Mouse (Mus musculus) stomach, postnatal 0 days (tissue): ENCODE results near the gene Serac1. TPM values are rescaled to one million over a fixed set of nuclear protein-coding genes. Genes with fewer than 3 reads are reported as not detected.

Experiments
- ATAC-seq: fragments of 200-750 bp; cut with Nextera tagmentation; 2 replicates; pipeline ENCODE4 v1.8.0; 2017; ENCODE audit not compliant: low FRiP score, low TSS enrichment
- DNase-seq: peaks from one replicate; pipeline ENCODE4 v3.0.0-alpha.2; 2016; ENCODE audit warnings: low spot score
- H3K27ac ChIP-seq: fragments of 300-500 bp; sonication (generic); replicated peaks from 2 replicates; pipeline ENCODE4 v1.5.1; 2014; ENCODE audit warnings: mild to moderate bottlenecking, control low read depth
- H3K27me3 ChIP-seq: fragments of 300-500 bp; sonication (generic); 2 replicates; pipeline ENCODE4 v1.6.1; 2014; ENCODE audit warnings: low read length; ENCODE audit not compliant: control insufficient read depth, insufficient read depth
- H3K36me3 ChIP-seq: fragments of 300-500 bp; sonication (generic); 2 replicates; pipeline ENCODE4 v1.6.1; 2014; ENCODE audit warnings: low read length, mixed read lengths; ENCODE audit not compliant: control insufficient read depth, insufficient read depth
- H3K4me1 ChIP-seq: fragments of 300-500 bp; sonication (generic); replicated peaks from 2 replicates; pipeline ENCODE4 v1.6.1; 2014; ENCODE audit warnings: antibody characterized with exemption; ENCODE audit not compliant: control insufficient read depth, insufficient read depth
- H3K4me2 ChIP-seq: fragments of 300-500 bp; sonication (generic); replicated peaks from 2 replicates; pipeline ENCODE4 v1.6.1; 2014; ENCODE audit warnings: low read depth, mild to moderate bottlenecking, control low read depth, moderate library complexity
- H3K4me3 ChIP-seq: fragments of 300-500 bp; sonication (generic); 2 replicates; pipeline ENCODE4 v1.5.1; 2014; ENCODE audit warnings: low read depth, low read length, control low read depth
- H3K9ac ChIP-seq: fragments of 300-500 bp; sonication (generic); 2 replicates; pipeline ENCODE4 v1.6.1; 2014; ENCODE audit warnings: mild to moderate bottlenecking, low read length, control low read depth, mixed read lengths
- H3K9me3 ChIP-seq: fragments of 300-500 bp; sonication (generic); 2 replicates; pipeline ENCODE4 v1.6.1; 2016; ENCODE audit warnings: low read length; ENCODE audit not compliant: control insufficient read depth
- CTCF ChIP-seq: IDR thresholded peaks from 2 replicates; pipeline ENCODE4 v1.5.1; 2016; ENCODE audit warnings: antibody characterized with exemption, low read depth, mild to moderate bottlenecking, moderate library complexity
- EP300 ChIP-seq: optimal IDR thresholded peaks from 2 replicates; pipeline ENCODE3; 2016; ENCODE audit warnings: antibody characterized with exemption
- WGBS: fragments of 180-500 bp; shearing (Covaris S2); extraction: QIAGEN DNeasy Blood & Tissue Kit; methylation state at CpG from one replicate; pipeline ENCODE4 v1.1.7; 2014; 5-methylcytosine and 5-hydroxymethylcytosine counted together
- polyA plus RNA-seq: library from polyadenylated mRNA; unstranded; fragments of >200 nt; fragmentation: Nextera tagmentation; extraction: Ambion mirVana; gene quantifications from 2 replicates; pipeline ENCODE4 v1.2.1, GENCODE M21; 2015

The Serac1 gene
- polyA plus RNA-seq: 1.4 and 1.5 TPM in 2 replicates

DNA sequence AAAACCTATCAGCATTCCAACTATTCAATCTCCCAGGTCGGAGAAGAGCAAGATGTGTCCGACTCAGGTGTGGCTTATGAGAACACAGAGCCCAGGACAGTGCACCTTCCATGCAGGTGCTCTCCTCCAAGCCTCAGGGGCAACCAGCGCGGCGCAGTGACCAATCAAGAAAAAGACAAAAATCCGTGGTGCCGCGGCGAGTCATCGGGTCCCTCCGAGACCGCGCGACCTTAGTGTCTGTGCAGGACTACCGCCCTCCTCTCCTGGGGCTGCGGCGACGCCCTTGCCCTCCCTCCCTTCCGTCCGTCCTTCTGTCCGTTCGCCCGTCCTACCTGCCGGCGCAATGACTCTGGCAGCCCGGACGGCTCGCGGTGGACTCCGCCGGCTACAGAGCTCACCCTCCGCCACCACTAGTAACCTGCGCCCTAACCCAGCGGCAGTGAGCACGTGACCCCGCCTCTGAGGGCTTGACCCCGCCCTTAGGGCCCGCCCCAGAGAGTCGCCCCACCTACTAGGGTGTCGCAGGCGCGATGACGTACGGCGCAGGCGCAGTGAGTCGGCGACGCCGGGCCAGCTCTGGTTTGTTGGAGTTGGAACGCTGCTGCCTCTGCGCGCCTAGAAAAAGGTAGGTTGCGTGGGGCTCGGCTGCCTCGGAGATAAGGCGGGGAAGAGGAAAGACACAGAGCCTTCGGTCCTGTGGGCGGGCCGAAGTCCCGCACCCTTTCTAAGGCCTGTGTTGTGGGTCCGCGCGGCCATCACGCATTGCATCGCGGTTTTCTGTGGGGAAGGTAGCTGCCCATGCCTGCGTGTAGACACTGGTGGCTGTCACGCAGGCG, at the start of gene Serac1, which contains the start of gene Gtf2h5:
TSS of gene Serac1 (minus strand) at position 455 of the 836 bp plus-strand sequence.
TSS of gene Gtf2h5 (plus strand) at position 500 of the 836 bp plus-strand sequence.
- peak; percentile 98 for DNase-seq
- under 1% methylated on average over 68 of the region's 70 CpGs for WGBS
- H3K27ac ChIP-seq: peak within 1 kb of the TSS; percentile 91
- H3K9me3 ChIP-seq: no peaks in the 10 kb centered on the region
- H3K4me3 ChIP-seq: peak within 1 kb of the TSS; percentile 86
- ATAC-seq: peak; percentile 99
- TF ChIP-seq CTCF (peak; percentile 30; the same call in 1 of the 2 replicates), EP300 (no peak)
- H3K36me3 ChIP-seq: peaks cover 6% of the 10 kb centered on the region; the same call in 1 of the 2 replicates
- no peaks in the 10 kb centered on the region for H3K4me1 ChIP-seq
- H3K4me2 ChIP-seq: peak within 1 kb of the TSS; percentile 83
- no peaks in the 10 kb centered on the region for H3K27me3 ChIP-seq
- H3K9ac ChIP-seq: peak within 1 kb of the TSS; percentile 87

- ATAC-seq (no peak), DNase-seq (no peak)
- Histone ChIP-seq H3K9ac (no peak overlapping the region), H3K4me3 (no peak overlapping the region), H3K4me2 (no peak overlapping the region), H3K27me3 (no peaks in the 10 kb centered on the region), H3K27ac (no peak overlapping the region), H3K4me1 (no peaks in the 10 kb centered on the region), H3K9me3 (no peaks in the 10 kb centered on the region), H3K36me3 (peaks cover 7% of the 10 kb centered on the region; the same call in 1 of the 2 replicates)
- TF ChIP-seq EP300 (no peak), CTCF (no peak)
- WGBS: 34% methylated on average over 3 of the region's 3 CpGs
Observed at GRCm38 (mm10) chr17:6128039-6128438, 48.5 kb upstream of the Serac1 start.

DNA sequence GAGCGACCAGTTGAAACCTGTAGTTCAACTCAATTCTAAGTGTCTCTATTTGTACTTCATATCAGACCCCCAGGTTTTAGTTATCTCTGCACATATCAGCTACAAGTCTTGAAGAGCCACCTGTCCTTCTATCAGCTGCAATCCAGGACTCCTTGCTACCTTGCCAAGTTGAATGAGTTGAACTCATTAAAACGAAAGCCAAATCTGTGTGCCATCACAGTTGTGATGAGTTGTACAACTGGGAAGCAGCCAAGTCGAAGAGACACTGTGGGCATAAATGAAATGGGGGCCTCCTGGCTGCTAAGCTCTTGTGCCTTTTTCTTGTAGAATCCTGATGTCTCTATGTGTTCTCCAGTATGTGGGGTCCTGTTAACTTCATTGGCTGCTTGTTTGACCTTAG, 45.9 kb upstream of the Serac1 start:
- H3K9me3 ChIP-seq: no peaks in the 10 kb centered on the region
- 90% methylated on average over 3 of the region's 3 CpGs for WGBS
- DNase-seq (no peak), ATAC-seq (no peak)
- H3K4me2 ChIP-seq: no peak overlapping the region
- H3K4me3 ChIP-seq: no peak overlapping the region
- TF ChIP-seq CTCF (no peak), EP300 (no peak)
- peaks cover 12% of the 10 kb centered on the region for H3K36me3 ChIP-seq
- no peaks in the 10 kb centered on the region for H3K27me3 ChIP-seq
- no peak overlapping the region for H3K27ac ChIP-seq
- no peaks in the 10 kb centered on the region for H3K4me1 ChIP-seq
- H3K9ac ChIP-seq: no peak overlapping the region

- no peak overlapping the region for H3K27ac ChIP-seq
- no peak for ATAC-seq
- 88% methylated on average over 4 of the region's 4 CpGs for WGBS
- H3K27me3 ChIP-seq: no peaks in the 10 kb centered on the region
- no peak for DNase-seq
- H3K4me1 ChIP-seq: no peaks in the 10 kb centered on the region
- no peak overlapping the region for H3K4me2 ChIP-seq
- peaks cover 12% of the 10 kb centered on the region for H3K36me3 ChIP-seq
- TF ChIP-seq EP300 (no peak), CTCF (no peak)
- H3K9me3 ChIP-seq: no peaks in the 10 kb centered on the region
- H3K4me3 ChIP-seq: no peak overlapping the region
- no peak overlapping the region for H3K9ac ChIP-seq
Observed at GRCm38 (mm10) chr17:6123776-6124175, 44.2 kb upstream of the Serac1 start.

GRCm38 (mm10) chr17:6118861-6119260, 39.3 kb upstream of the Serac1 start:
- Histone ChIP-seq H3K27ac (no peak overlapping the region), H3K4me2 (no peak overlapping the region)

DNA sequence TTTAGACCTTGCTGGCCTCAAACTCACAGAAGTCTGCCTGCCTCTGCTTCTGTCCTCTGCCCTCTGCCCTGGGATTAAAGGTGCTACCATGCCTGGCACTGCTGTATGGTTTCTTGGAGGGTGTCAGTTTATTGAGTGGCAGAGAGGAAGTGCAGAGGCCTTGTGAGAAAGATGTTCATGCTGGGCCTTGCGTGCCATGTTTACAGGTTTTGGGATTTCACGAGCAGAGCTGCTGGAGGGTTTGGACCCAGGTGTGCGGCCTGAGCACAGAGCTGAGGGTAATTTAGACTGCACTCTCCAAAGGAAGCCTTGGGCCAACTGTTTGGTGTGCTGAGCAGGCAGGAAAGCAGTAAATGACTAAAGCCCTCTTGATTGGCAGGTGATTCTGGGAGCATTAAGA, 38.4 kb upstream of the Serac1 start:
- DNase-seq (no peak), ATAC-seq (no peak)
- Histone ChIP-seq H3K4me1 (no peaks in the 10 kb centered on the region), H3K9ac (no peak overlapping the region), H3K9me3 (no peaks in the 10 kb centered on the region), H3K4me3 (no peak overlapping the region), H3K36me3 (peaks cover 5% of the 10 kb centered on the region; the same call in 1 of the 2 replicates), H3K4me2 (no peak overlapping the region), H3K27me3 (no peaks in the 10 kb centered on the region), H3K27ac (no peak overlapping the region)
- TF ChIP-seq CTCF (no peak), EP300 (no peak)
- WGBS: 64% methylated on average over 3 of the region's 3 CpGs

More at GRCm38 (mm10) chr17:6118861-6119260, 39.3 kb upstream of the Serac1 start:
- ATAC-seq (no peak), DNase-seq (no peak)
- Histone ChIP-seq H3K36me3 (peaks cover 9% of the 10 kb centered on the region; the same call in 1 of the 2 replicates), H3K4me1 (no peaks in the 10 kb centered on the region), H3K27me3 (no peaks in the 10 kb centered on the region), H3K4me3 (no peak overlapping the region), H3K9me3 (no peaks in the 10 kb centered on the region), H3K9ac (no peak overlapping the region)
- TF ChIP-seq CTCF (no peak), EP300 (no peak)
- whole genome bisulfite sequencing: 80% methylated on average over 4 of the region's 4 CpGs
